Mouse (Mus musculus): ENCODE results near the gene 1700001C19Rik.
A peak's percentile ranks its signal among the peaks of the same experiment; 100 is the strongest.
"Not testable (repeated sequence)": the region's sequence is repeated elsewhere in the genome, so short reads cannot be mapped to it uniquely, and the experiment has no call there.

The 1700001C19Rik gene

GRCm38 (mm10) chr17:47436156-47436906 is 845 bp downstream of the 1700001C19Rik start, which contains the start of gene AI661453:
Gene AI661453 (plus strand): TSS chr17:47436615.
- no peak for DNase-seq (ENCODE audit: low spot score in 2 of 2)

DNA sequence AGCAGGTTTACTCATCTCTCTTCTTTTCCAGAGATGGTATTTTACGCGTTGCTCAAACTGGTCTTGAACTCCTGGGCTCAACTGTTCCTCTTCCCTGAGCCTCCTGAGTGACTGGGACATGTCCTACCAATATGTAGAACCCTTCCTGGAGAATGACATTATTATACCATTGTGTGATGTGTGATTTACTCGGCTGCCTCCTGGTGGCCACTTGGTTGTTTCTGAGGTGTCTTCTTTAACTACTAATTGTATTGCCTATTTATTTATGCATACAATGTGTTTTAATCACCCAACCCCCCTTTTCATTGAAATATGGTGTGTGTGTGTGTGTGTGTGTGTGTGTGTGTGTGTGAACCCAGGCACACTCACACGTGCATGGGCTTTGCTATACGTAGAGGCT is 6.4 kb downstream of the 1700001C19Rik start:
- DNase-seq (ENCODE audit: low spot score in 2 of 2): no peak

DNA sequence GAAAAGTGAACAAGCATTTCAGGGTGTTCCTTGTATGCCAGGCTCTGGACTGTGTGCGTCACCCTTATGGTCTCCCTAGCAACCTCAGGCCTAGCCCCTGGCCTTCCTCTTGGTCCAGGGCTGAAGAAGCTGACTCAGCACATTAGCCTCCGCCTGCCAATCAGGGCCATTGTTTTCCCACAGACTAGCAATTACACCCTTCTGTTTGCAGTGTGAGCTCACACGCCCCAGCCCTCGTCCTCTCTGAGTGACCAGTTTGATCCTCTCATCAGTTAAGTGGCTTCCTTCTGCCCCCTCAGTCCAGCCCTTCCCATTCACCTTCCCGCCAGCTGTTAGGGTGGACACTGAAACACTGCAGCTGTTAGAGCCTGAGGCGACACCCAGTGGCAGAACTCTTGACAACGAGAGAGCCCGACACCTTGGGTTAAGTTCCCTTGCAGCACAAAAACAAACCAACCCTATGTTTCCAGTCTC is 8.3 kb downstream of the 1700001C19Rik start:
- peak; percentile 17 to 23 for DNase-seq (ENCODE audit: low spot score in 2 of 2)

GRCm38 (mm10) chr17:47427316-47427715 is 9.9 kb downstream of the 1700001C19Rik start:
- DNase-seq (ENCODE audit: low spot score in 2 of 2): no peak

DNA sequence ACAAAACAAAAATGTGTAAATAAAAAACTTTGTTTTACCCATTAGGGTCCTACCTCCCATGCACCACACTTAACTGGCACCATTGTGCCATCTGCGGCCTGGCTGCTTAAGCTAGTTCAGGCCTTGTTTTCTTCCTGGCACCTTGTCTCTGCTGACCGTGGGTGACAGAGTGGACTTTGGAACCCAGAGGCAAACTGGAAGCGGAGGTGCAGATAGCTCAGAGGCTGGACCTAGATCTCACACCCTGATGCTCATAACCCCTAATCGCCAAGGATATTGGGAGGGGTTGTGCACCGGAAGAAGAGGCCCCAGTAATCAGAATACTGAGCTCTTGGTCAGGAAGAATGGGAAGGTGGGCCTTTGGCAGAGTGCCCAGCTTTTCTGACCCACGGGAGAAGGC is 13.0 kb downstream of the 1700001C19Rik start:
- DNase-seq (ENCODE audit: low spot score in 2 of 2): no peak

DNA sequence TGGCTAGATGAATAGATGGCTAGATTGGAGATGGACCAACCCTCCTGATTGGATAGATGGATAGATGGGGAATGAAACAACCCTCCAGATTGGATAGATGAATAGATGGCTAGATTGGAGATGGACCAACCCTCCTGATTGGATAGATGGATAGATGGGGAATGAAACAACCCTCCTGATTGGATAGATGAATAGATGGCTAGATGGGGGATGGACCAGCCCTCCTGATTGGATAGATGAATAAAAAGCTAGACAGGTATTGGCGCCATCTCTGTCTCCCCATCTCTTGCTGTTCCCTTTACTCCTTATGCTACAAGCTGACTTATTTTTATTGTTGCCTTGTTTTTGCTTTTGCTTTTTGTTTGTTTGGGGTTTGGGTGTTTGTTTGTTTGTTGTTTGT is 14.6 kb downstream of the 1700001C19Rik start:
- DNase-seq (ENCODE audit: low spot score in 2 of 2): not testable (repeated sequence)

- DNase-seq (ENCODE audit: low spot score in 2 of 2): no peak
Measured at GRCm38 (mm10) chr17:47421566-47421965, 15.6 kb downstream of the 1700001C19Rik start.

- no peak for DNase-seq (ENCODE audit: low spot score in 2 of 2)
Measured at GRCm38 (mm10) chr17:47420195-47420594, 17.0 kb downstream of the 1700001C19Rik start.

DNA sequence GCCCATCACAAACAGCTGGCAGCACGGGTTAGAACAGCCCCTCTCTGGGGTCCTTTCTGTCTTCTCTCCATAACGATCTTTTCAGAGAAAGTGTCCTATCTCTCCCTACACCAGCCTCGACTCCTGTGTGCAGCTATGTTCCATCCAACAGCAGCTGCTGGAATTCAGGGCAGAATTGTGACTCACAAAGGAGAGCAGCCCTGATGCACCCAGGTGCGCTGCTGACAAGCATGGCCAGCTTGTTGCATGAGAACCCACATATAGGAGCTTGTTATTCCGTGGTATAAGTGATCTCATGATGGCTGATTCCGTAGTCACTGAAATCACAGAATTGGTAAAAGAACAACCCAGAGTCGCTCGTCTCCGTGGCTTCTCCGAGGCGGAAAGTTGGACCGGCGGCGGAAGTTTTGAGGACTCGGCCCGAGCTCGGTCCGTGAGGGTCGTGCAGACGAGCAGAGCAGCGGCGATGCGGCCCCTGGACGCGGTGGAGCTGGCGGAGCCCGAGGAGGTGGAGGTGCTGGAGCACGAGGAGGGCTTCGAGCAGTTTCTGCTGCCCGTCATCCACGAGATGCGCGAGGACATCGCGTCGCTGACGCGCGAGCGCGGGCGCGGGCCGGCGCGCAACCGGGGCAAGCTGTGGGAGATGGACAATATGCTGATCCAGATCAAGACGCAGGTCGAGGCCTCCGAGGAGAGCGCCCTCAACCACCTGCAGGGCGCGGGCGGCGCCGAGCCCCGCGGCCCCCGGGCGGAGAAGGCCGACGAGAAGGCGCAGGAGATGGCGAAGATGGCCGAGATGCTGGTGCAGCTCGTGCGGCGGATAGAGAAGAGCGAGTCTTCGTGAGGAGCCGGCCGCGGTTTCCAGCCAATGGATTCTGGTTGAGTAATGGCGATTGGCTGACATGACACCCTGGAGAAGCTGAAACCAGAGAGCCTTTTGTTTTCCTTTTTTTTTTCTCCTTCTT is 27.0 kb downstream of the 1700001C19Rik start:
- not testable (repeated sequence) for DNase-seq (ENCODE audit: low spot score in 2 of 2)

DNA sequence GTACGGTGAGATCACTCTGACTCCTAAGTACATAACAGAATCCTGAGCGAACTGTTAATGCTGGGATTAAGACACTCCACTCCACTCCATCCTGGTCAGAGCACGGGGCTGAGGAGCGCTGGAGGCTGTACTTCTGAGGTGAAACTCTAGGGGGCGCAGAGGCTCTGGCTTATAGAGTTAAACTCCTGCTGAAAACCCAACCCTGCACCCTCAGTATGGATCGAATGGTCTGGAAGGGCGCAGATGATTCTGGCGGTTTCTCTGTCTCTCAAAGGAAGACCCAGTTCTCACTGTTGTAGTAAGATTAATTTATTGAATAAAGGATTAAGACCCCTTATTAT is 28.6 kb downstream of the 1700001C19Rik start:
- peak in 1 of 2 experiments; percentile 10 for DNase-seq (ENCODE audit: low spot score in 2 of 2)

GRCm38 (mm10) chr17:47407717-47408557 is 29.2 kb downstream of the 1700001C19Rik start:
- DNase-seq (ENCODE audit: low spot score in 2 of 2): no peak

GRCm38 (mm10) chr17:47400451-47400850 is 36.7 kb downstream of the 1700001C19Rik start, which contains the start of gene Guca1a:
Gene Guca1a (minus strand): TSS chr17:47400584.
- no peak for DNase-seq (ENCODE audit: low spot score in 2 of 2)

DNA sequence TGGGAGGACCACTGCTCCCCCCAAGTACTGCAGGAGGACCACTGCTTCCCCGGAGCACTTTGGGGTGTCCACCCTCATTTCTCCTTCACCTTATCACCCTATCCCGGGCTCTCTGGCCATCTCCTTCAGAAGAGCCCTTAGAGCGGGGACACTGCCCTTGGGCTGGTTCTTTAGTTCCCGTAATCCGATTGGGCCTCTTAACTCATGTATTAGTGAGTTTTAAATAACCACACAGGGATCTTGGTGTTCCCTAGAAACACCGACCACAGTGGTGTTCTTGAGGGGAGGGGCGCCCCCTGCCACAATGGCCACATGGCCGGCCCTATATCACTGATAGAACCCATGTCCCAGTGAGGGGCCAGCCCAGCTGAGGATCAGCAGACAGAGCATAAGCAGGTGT is 38.1 kb downstream of the 1700001C19Rik start:
- DNase-seq (ENCODE audit: low spot score in 2 of 2): no peak

DNA sequence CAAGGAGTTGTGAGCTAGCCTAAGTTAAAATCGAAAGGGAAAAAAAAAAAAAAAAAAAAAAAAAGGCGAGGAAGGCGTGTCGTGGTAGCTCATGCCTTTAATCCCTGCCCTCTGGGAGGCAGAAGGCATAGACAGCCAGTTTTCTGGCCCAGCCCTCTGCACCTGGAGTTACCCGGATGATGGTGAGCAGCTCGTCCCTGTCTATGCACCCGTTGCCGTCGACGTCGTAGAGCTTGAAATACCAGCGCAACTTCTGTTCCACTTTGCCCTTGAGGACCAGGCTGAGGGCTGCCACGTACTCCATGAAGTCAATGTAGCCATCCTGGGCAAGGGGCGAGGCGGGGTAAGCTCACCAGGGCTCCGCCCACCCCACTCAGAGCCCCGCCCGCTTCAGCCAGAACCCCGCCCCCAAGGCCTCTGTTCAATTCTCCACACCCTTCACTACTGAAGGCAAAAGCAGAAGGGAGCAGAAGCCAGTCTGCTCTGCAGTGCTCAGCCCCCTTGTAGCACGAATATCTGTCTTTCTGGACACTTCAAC is 41.7 kb downstream of the 1700001C19Rik start:
- peak; percentile 26 to 33 for DNase-seq (ENCODE audit: low spot score in 2 of 2)

- peak in 1 of 2 experiments; percentile 19 for DNase-seq (ENCODE audit: low spot score in 2 of 2)
Measured at GRCm38 (mm10) chr17:47394223-47394869, 42.8 kb downstream of the 1700001C19Rik start.

- no peak for DNase-seq (ENCODE audit: low spot score in 2 of 2)
Measured at GRCm38 (mm10) chr17:47386649-47387048, 50.5 kb downstream of the 1700001C19Rik start.

DNA sequence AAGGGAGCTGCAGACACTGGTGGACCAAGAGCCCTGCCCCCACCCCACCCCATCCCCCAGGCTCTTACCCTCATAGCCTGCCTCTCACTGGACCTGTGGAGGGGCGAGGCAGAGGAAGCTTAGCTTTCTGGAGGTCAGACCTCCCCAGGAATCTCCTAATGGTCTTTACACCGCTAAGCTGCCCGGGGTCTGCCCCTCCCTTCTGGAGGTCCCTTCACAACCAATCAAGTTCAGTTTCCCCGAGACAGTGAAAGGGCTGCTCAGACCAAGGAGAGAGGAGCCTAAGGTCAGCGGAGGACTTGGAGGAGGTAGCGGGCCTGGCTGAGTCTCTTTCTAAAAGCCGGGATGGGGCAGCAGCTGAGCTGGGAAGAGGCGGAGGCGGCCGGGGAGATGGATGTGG is 52.0 kb downstream of the 1700001C19Rik start, which contains the start of gene Guca1b:
Gene Guca1b (plus strand): TSS at position 249 of the 400 bp plus-strand sequence.
- no peak for DNase-seq (ENCODE audit: low spot score in 2 of 2)

- no peak for DNase-seq (ENCODE audit: low spot score in 2 of 2)
Measured at GRCm38 (mm10) chr17:47384064-47384463, 53.1 kb downstream of the 1700001C19Rik start.

DNA sequence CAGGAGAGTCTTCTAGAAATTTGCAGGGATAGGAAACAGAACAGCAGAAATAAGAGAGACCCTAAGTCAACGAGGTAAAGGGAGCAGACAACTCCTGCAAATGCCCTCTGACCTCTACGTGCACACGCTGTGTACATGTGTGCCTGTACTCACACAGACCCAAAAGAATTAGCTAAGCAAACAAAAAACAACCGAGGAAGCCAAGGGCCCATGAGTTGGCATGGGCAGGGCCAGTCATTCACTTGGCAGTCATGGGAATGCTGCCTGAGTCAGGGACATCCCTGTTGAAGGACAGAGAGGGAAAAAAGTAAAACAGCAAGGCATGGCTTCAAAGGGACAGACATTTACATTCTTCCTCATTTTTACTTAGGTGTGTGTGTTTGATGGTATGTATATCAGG is 53.9 kb downstream of the 1700001C19Rik start:
- no peak for DNase-seq (ENCODE audit: low spot score in 2 of 2)

GRCm38 (mm10) chr17:47381917-47382316 is 55.3 kb downstream of the 1700001C19Rik start:
- no peak for DNase-seq (ENCODE audit: low spot score in 2 of 2)

DNA sequence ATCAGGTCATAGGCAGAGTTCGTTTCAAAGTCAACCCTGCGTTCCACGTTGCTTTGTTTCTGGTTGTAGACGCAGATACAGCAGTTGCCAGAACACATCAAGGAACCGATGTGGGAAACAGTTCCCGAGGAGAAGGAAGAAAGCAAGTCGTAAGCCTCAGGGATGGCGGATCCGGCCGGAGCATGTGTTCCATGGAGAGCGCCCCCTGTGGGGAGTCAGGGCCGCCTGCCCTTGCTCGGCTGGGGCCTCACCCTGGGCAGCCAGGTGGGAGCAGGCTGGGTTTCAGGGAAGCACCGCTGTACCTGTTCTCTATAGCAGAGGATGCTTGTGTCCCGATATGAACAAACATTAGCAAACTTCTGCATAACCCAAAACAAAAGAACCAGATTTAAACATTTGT is 59.0 kb downstream of the 1700001C19Rik start:
- DNase-seq (ENCODE audit: low spot score in 2 of 2): no peak

All from heart, adult 9 months (tissue).